Mouse (Mus musculus): Measurements from ENCODE around the gene Esyt2. TPM values are rescaled to one million over a fixed set of nuclear protein-coding genes. Genes with fewer than 3 reads are reported as not detected.

Gene Esyt2
- 15.6 and 18.2 TPM in 2 replicates for polyA plus RNA-seq (2016; fragmentation: Nextera tagmentation; extraction: Ambion mirVana)

DNA sequence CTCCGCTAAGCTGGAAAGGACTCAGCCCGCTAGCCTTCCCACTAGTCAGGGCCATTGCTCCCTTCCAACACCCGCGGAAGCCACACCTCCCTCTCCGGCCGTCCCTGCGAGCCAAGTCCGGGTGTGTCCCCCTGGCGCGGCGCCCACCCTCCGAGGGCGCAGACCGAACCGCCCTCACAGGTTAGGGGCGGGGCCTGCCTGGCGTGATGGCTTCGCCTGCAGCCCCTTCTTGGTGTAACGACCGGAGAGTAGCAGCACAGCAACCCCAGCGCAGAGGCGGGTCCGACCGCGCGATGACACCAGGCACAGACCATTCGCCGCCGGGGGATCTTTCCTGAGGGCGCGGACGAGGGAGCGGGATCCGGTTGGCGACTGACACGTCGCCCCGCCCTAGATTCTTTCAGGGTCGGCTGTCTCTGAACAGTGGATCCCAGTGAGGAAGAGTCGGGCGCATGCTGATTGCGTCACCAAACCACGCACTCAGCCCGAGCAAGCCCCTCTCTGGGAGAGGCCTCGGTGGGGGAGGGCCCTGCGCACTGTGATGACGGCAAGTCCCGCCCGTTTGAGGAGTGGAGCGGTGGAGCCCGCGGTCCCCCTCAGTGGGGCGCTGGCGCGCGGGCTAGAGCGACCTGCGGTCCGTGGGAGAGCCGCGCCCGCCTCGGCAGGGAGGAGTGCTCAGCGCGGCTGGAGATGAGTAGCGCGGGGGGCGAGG is at the start of gene Esyt2:
TSS of gene Esyt2 (plus strand) at position 544 of the 712 bp plus-strand sequence.
- H3K27me3 ChIP-seq (replicated peaks), result no peaks in the 10 kb centered on the region
- no peaks in the 10 kb centered on the region for H3K36me3 ChIP-seq
- peak within 1 kb of the TSS; percentile 90 for H3K9ac ChIP-seq
- peak within 1 kb of the TSS; percentile 79 for H3K4me3 ChIP-seq
- H3K4me2 ChIP-seq (replicated peaks), result peak within 1 kb of the TSS; percentile 93
- peaks cover 10% of the 10 kb centered on the region for H3K4me1 ChIP-seq
- peak; percentile 98 for ATAC-seq (ENCODE audit: low FRiP score, low read depth)
- no peaks in the 10 kb centered on the region for H3K9me3 ChIP-seq
- WGBS, result under 1% methylated on average over 67 of the region's 68 CpGs
- H3K27ac ChIP-seq, result peak within 1 kb of the TSS; percentile 93

- H3K27ac ChIP-seq, result no peak overlapping the region
- ATAC-seq (ENCODE audit: low FRiP score, low read depth), result no peak
- WGBS, result 86% methylated on average over 12 of the region's 12 CpGs
These were observed 49.4 kb upstream of the Esyt2 start for GRCm38 (mm10) chr12:116231612-116232011.

GRCm38 (mm10) chr12:116232061-116232460 is 48.9 kb upstream of the Esyt2 start:
- H3K4me3 ChIP-seq, result no peak overlapping the region
- 92% methylated on average over 1 of the region's 1 CpGs for WGBS
- no peak overlapping the region for H3K4me2 ChIP-seq (replicated peaks)
- H3K9ac ChIP-seq, result no peak overlapping the region
- no peaks in the 10 kb centered on the region for H3K4me1 ChIP-seq
- no peaks in the 10 kb centered on the region for H3K9me3 ChIP-seq
- ATAC-seq (ENCODE audit: low FRiP score, low read depth), result no peak
- H3K36me3 ChIP-seq, result no peaks in the 10 kb centered on the region
- no peak overlapping the region for H3K27ac ChIP-seq
- H3K27me3 ChIP-seq (replicated peaks), result no peaks in the 10 kb centered on the region

More at GRCm38 (mm10) chr12:116231612-116232011, 49.4 kb upstream of the Esyt2 start:
- H3K9me3 ChIP-seq, result no peaks in the 10 kb centered on the region
- no peaks in the 10 kb centered on the region for H3K27me3 ChIP-seq (replicated peaks)
- H3K4me2 ChIP-seq (replicated peaks), result no peak overlapping the region
- no peaks in the 10 kb centered on the region for H3K4me1 ChIP-seq
- no peak overlapping the region for H3K9ac ChIP-seq
- H3K4me3 ChIP-seq, result no peak overlapping the region
- no peaks in the 10 kb centered on the region for H3K36me3 ChIP-seq

DNA sequence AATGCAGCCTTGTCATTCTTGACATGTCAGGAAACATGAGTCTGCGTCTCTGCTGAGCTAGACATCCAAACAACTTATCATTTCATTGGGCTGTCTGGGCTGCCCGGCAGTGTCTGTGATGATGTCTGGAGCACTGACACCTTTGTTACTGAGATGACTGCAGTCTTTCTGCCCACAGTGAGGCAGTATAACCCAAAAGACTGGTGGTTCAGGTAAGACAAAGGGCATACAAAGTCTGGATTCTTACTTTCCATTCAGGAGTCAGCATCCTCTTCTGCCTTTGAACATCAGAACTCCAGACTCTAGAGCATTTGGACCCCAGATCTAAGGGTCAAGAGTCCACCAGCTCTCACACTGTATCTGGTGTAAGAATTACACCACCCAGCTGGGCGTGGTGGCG is 45.6 kb upstream of the Esyt2 start:
- Histone ChIP-seq H3K4me1 (no peaks in the 10 kb centered on the region), H3K36me3 (no peaks in the 10 kb centered on the region), H3K4me2 (replicated peaks) (no peak overlapping the region), H3K9me3 (no peaks in the 10 kb centered on the region), H3K27me3 (replicated peaks) (no peaks in the 10 kb centered on the region), H3K27ac (no peak overlapping the region), H3K9ac (no peak overlapping the region), H3K4me3 (no peak overlapping the region)
- 85% methylated on average over 4 of the region's 4 CpGs for WGBS
- no peak for ATAC-seq (ENCODE audit: low FRiP score, low read depth)

GRCm38 (mm10) chr12:116236658-116237057 is 44.3 kb upstream of the Esyt2 start:
- WGBS, result 85% methylated on average over 3 of the region's 3 CpGs
- no peak overlapping the region for H3K9ac ChIP-seq

DNA sequence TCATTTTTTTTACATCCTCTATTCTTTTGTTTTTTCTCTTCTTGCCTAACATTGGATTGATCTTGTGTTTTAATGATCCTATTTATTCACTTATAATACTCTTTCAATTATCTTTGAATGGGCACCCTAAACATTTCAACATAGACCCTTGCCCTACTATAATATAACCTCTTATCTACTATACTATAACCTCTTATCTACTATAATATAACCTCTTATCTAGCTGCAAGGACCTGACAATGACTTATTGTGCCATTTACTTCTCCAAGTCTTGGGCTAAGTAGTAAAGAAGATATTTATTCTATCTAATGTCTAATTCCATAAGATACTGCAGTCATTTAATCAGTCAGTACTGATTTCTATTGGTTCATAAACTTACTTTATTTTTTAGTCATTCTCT is 42.6 kb upstream of the Esyt2 start:
- Histone ChIP-seq H3K9ac (no peak overlapping the region), H3K36me3 (no peaks in the 10 kb centered on the region), H3K9me3 (no peaks in the 10 kb centered on the region), H3K4me2 (replicated peaks) (no peak overlapping the region), H3K27ac (no peak overlapping the region), H3K27me3 (replicated peaks) (no peaks in the 10 kb centered on the region), H3K4me3 (no peak overlapping the region), H3K4me1 (no peaks in the 10 kb centered on the region)
- no peak for ATAC-seq (ENCODE audit: low FRiP score, low read depth)

More at GRCm38 (mm10) chr12:116236658-116237057, 44.3 kb upstream of the Esyt2 start:
- Histone ChIP-seq H3K27ac (no peak overlapping the region), H3K9me3 (no peaks in the 10 kb centered on the region), H3K4me2 (replicated peaks) (no peak overlapping the region), H3K4me1 (no peaks in the 10 kb centered on the region), H3K27me3 (replicated peaks) (no peaks in the 10 kb centered on the region), H3K4me3 (no peak overlapping the region), H3K36me3 (no peaks in the 10 kb centered on the region)
- no peak for ATAC-seq (ENCODE audit: low FRiP score, low read depth)

DNA sequence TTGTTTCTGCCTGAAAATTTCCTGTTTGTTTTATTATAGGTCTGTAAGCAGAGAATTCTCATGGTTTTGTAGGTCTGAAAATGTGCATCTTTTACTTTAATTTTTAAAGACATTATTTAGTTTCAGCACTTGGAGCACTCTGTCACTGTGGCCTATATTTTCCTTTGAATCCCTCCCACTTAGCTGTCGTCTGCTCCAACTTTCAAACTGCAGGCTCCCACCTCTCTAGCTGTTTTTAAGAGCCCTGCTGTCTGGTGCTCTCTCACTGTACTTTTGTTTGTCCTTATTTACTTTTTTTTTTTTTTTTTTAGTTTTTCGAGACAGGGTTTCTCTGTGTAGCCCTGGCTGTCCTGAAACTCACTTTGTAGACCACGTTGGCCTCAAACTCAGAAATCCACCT is 42.2 kb upstream of the Esyt2 start:
- H3K9me3 ChIP-seq, result no peaks in the 10 kb centered on the region
- 74% methylated on average over 3 of the region's 3 CpGs for WGBS
- no peak for ATAC-seq (ENCODE audit: low FRiP score, low read depth)
- H3K4me1 ChIP-seq, result no peaks in the 10 kb centered on the region
- H3K36me3 ChIP-seq, result no peaks in the 10 kb centered on the region
- no peak overlapping the region for H3K4me3 ChIP-seq
- H3K4me2 ChIP-seq (replicated peaks), result no peak overlapping the region
- no peak overlapping the region for H3K27ac ChIP-seq
- H3K27me3 ChIP-seq (replicated peaks), result no peaks in the 10 kb centered on the region
- H3K9ac ChIP-seq, result no peak overlapping the region

DNA sequence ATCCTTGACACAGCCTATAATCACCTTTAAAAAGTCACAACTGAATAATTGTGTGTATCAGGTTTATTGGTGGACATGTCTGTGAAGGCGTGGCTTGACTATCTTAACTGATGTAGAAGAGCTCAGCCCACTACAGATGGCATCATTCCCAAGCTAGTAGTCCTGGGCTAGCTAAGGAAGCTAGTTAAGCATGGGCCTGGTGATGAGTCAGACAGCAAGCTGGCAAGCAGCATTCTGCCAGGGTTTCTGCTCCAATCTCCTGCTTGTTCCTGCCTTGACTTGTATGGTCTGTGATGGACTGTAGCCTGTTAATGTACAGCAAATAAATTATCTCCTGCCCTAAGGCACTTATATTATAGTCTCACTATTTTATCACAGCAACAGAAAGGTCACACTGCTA is 36.4 kb upstream of the Esyt2 start:
- Histone ChIP-seq H3K36me3 (peaks cover 24% of the 10 kb centered on the region), H3K4me3 (no peak overlapping the region), H3K4me1 (no peaks in the 10 kb centered on the region), H3K9me3 (no peaks in the 10 kb centered on the region), H3K27ac (no peak overlapping the region), H3K4me2 (replicated peaks) (no peak overlapping the region), H3K9ac (no peak overlapping the region), H3K27me3 (replicated peaks) (no peaks in the 10 kb centered on the region)
- WGBS, result 81% methylated on average over 1 of the region's 1 CpGs
- no peak for ATAC-seq (ENCODE audit: low FRiP score, low read depth)

GRCm38 (mm10) chr12:116254652-116255051 is 26.3 kb upstream of the Esyt2 start:
- Histone ChIP-seq H3K4me3 (no peak overlapping the region), H3K9ac (no peak overlapping the region), H3K27ac (no peak overlapping the region), H3K36me3 (peaks cover 14% of the 10 kb centered on the region), H3K4me2 (replicated peaks) (no peak overlapping the region), H3K4me1 (no peaks in the 10 kb centered on the region), H3K9me3 (no peaks in the 10 kb centered on the region), H3K27me3 (replicated peaks) (no peaks in the 10 kb centered on the region)
- ATAC-seq (ENCODE audit: low FRiP score, low read depth), result no peak
- WGBS, result 84% methylated on average over 8 of the region's 8 CpGs

- no peak for ATAC-seq (ENCODE audit: low FRiP score, low read depth)
- Histone ChIP-seq H3K36me3 (peaks cover 14% of the 10 kb centered on the region), H3K4me1 (no peaks in the 10 kb centered on the region), H3K27ac (no peak overlapping the region), H3K9me3 (no peaks in the 10 kb centered on the region), H3K4me3 (no peak overlapping the region), H3K4me2 (replicated peaks) (no peak overlapping the region), H3K9ac (no peak overlapping the region), H3K27me3 (replicated peaks) (no peaks in the 10 kb centered on the region)
- 91% methylated on average over 11 of the region's 11 CpGs for WGBS
These were observed 25.4 kb upstream of the Esyt2 start for GRCm38 (mm10) chr12:116255636-116256035.

- Histone ChIP-seq H3K4me1 (no peaks in the 10 kb centered on the region), H3K9ac (no peak overlapping the region), H3K4me3 (no peak overlapping the region), H3K27ac (no peak overlapping the region), H3K4me2 (replicated peaks) (no peak overlapping the region), H3K27me3 (replicated peaks) (no peaks in the 10 kb centered on the region), H3K36me3 (peaks cover 10% of the 10 kb centered on the region), H3K9me3 (no peaks in the 10 kb centered on the region)
- no peak for ATAC-seq (ENCODE audit: low FRiP score, low read depth)
- 88% methylated on average over 2 of the region's 2 CpGs for WGBS
These were observed 22.7 kb upstream of the Esyt2 start for GRCm38 (mm10) chr12:116258321-116258720.

DNA sequence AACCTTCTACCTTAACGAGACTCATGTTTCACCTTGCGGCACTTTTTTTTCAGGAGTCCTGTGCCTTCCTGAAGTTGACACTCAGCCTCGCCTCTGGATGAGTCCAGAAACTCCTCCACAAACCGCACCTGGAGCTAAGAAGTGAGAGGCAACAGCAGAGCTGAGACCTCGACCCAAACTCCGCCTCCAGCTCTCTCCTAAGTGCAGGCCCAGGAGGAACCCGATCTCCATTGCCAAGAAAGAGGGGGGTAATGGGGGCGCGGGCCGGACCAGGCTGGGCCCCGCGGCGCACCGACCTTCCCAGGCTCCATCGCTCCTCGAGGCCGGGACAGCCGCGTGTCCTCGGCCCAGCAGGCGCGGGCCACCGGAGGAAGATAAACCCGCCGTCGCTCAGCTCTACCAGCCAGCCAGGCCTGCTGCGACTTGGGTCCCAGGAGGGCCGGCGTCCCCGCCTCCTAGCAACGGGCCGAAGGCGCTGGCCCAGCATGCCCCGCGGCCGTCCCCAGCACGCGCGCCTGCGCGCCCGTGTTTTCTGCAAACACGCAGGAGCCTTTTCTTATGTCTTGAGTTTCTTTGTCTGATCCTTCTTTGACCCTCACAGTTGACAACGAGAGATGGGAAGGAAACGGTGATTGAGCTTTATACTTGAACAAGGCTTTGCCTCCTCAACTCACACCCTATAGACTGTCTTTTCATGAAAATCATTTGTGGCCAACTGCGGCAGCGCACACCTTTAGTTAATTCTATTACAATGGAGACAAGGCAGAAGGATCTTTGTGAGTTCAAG is 18.2 kb upstream of the Esyt2 start, which contains the start of gene Wdr60:
TSS of gene Wdr60 (minus strand) at position 468 of the 787 bp plus-strand sequence.
- Histone ChIP-seq H3K4me1 (no peaks in the 10 kb centered on the region), H3K9me3 (no peaks in the 10 kb centered on the region), H3K4me2 (replicated peaks) (peak within 1 kb of the TSS; percentile 73), H3K4me3 (peak within 1 kb of the TSS; percentile 62), H3K27me3 (replicated peaks) (no peaks in the 10 kb centered on the region), H3K27ac (0 out of 2 replicates have a peak within 1 kb of the TSS, but pooled peaks have one; percentile 21), H3K36me3 (no peaks in the 10 kb centered on the region), H3K9ac (peak within 1 kb of the TSS; percentile 73)
- whole genome bisulfite sequencing, result 4% methylated on average over 47 of the region's 47 CpGs
- ATAC-seq (ENCODE audit: low FRiP score, low read depth), result peak; percentile 99
